Mouse (Mus musculus): Measurements from ENCODE around the gene 2010111I01Rik. TPM values are rescaled to one million over a fixed set of nuclear protein-coding genes. Genes with fewer than 3 reads are reported as not detected.
"Not testable (repeated sequence)": the region's sequence is repeated elsewhere in the genome, so short reads cannot be mapped to it uniquely, and the experiment has no call there.

2010111I01Rik gene
- total RNA-seq, 2 experiments from 2014 or later = 154 to 174 TPM

DNA sequence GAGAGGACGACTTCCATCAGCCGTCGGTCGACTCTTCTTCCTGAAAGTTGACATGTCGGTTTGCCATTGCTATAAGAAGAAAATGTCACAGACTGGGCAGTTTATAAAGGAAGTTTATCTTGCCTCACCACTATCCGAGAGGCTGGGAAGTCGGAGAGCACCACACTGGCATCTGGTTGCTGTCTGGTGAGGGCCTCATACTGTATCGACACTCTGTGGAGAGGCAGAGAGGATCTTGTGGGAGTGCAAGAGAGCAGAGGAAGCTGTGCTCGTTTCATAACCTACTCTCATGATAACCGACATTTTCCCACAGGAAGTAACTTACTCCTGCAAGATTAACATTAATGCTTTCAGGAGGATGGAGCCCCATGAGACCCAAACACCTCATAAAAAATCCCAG lies 7.9 kb upstream of the 2010111I01Rik start:
- no peak for DNase-seq

DNA sequence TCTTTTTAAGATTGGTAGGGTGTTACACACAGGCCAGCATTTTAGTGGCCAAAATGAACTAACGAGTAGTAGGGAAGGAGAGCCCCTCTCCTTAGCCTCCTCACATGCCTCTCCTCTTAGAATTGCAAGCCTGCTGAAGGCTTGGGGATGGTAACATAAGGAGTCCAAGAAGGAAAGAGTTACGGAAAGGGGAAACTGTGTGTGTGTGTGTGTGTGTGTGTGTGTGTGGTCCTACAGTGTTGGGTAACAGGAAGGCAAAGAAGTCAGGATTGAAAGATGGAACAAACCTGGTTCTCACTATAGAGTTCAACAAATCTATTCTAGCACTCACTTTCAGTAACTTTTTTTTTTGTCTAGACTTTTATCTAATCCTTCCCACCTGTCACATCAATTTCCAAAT lies 1.3 kb upstream of the 2010111I01Rik start:
- no peak for DNase-seq

DNA sequence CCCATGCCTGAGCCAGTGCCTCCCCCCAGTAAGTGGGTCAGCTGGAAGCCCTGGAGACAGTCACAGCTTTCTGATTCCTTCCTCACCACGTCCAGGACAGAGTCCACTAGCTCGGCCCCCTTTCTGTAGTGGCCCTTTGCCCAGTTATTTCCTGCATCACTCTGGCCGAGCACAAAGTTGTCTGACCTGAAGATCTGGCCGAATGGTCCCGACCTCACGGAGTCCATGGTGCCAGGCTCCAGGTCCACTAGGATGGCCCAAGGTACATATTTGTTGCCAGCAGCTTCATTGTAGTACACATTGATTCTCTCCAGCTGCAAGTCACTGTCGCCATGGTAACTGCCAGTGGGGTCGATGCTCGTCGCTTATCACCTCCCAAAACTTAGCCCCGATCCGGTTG lies 3.5 kb downstream of the 2010111I01Rik start:
- no peak for DNase-seq

DNA sequence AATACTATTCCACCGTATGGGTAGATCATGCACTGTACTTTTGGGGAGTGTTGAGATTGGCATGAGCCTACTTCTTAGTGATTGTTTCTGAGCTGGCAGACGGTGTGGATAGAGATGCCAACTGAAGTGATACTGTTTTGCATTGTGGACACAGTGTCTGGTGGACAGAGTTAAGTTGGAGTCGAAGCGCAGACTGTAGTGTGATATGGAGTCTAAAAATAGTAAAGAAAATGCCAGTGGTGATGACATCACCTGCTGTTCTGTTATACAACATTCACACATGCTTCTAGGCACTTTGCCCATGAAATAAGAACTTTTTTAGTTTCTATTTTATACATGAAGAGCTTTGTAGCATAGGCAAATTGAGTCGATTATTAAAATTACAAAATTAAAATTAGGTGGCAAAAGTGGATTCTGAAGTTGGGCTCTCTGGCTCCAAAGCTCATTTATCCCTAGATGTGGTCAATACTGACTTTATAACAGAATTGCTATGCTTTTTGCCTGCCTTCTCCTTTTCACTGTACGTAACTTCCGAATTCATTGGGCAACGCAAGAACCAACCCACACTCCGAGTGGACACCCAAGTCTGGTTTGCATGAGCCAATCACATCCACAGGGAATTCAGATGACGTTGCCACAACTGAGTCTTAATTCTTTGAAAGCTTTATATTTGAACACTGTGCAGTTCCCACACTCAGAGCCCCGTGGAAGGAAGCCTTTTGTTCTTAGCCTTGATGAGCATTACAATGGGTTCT lies 6.0 kb downstream of the 2010111I01Rik start:
- DNase-seq = peak; percentile 44

DNA sequence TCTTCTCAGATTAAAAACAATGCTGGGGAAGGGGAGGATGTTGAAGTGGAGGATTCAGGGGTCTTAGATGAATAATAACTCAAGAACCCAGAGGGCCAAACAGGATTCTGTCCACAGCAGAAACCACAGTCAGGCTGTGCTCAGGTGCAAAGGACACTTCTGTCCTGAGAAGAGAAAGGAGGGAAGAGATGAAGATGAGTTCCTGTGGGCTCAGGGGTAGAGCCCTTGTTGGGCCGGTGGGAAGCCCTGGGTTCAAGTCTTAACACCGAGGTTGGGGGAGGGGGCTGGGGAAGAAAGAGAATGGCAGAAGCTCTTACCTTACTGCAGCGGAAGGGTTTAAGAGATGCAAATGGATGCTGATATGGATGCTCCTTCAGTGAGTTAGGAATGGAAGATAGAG lies 7.7 kb downstream of the 2010111I01Rik start:
- DNase-seq = no peak

DNA sequence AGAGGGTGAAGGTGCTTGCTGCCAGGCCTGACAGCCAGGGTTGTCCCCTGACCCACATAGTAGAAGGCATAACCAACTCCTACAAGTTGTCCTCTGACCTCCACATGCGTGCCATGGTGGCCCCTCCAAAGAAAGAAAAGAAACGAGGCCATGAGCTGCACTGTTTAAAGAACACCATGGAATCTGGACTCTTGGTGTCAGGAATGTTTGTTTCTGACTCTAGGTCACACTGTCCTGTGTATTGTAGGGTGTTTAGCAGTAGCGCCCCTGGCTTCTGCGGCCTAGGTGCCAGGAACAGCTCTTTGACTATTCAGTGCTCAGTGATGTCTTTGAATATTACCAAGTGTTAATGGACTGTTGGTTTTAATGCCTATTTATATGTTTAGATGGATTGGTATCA lies 8.4 kb downstream of the 2010111I01Rik start:
- no peak for DNase-seq

DNA sequence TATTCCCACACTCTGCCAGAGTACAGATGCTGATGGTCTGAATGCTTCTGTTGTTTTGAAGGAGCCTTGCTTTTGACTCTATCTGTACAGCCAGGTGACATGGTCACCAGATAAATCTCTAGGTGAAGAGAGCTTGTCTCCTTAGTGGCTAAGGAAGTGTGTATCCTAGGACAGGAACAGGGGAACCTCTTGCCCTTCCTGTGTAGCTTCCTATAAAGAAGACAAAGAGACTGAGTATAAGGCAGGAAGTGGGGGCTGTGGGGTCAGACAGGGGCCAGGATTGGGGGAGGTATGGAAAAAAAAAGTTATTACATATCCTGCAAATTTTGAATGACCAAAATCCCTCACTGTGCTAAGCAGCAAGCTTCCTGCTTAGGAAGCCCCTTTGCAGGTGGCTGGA lies 13.4 kb downstream of the 2010111I01Rik start:
- DNase-seq = no peak

DNA sequence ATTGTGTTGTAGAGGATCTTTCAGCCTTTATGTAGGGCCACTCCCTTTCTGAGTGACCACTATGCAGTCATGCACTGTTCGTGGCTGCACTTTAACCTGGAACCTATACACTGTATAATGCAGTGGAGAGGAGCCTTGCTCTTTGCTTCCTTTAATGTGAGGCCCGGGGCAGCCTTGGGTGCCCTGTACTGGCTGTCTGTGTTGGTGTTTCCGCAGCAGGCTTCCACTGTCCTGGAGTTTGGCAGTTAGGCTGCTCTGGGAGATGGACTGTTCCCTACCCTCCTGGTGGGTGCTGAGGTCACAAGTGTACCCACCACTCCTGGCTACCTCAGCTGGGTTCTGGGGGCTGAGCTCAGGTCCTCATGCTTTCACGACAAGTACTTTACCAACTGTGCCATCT lies 14.1 kb downstream of the 2010111I01Rik start:
- no peak for DNase-seq

DNA sequence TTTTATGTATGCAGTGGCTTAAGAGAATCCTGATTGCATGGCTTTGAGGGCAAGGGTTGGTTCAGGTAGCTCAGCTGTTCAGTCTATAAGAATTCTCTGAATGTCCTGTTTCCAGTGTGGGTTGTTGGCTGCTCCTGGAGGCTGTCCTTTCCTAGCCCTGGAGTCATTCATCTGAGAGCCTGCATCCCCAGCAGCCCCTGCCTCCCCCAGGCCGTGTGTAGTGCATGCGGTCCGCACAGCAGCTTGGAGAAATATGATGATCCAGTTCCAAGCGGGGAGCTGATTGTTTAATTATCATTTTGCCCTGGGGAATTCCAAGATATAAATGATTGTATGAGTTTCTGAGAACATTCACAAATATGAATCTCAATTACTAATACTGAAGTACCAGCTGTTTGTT lies 14.5 kb downstream of the 2010111I01Rik start:
- no peak for DNase-seq

DNA sequence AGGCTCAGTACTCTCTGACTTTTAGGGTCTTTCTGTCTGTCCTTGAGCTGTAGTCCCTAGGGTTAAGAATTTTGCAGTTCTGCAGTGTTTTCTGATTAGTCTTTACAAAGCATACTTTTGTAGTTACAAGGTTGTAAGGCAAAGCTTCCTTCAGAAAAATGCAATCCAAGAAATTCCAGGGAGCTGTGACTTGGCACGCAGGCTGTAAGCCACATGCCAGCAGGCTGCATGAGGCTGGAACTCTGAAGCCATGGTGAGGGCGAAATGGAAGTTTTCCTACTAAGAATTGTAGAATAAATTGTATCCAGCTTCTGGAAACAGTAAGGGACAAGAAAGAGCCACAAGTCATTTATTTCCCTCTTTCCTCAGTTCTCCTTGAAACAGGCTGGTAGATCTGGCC lies 15.4 kb downstream of the 2010111I01Rik start:
- no peak for DNase-seq

DNA sequence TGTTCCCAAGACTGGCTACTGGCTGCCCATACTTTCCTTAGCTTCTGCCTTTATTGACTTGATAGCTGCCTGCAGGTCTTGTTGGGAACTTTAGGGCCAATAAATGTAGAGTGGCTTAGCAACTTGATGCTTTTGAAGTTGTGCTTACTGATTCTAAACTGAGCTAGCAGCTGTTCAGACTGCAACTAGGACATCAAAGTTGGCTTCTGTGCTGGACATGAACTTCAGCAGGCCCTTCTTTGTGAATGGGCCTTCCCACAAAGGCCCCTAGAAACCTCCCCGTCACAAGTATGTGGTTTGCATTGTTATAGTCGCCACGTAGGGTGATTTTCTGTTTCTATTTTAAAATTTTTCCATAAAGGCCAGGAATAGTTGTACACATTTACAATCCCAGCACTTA lies 19.8 kb downstream of the 2010111I01Rik start:
- DNase-seq = no peak

DNA sequence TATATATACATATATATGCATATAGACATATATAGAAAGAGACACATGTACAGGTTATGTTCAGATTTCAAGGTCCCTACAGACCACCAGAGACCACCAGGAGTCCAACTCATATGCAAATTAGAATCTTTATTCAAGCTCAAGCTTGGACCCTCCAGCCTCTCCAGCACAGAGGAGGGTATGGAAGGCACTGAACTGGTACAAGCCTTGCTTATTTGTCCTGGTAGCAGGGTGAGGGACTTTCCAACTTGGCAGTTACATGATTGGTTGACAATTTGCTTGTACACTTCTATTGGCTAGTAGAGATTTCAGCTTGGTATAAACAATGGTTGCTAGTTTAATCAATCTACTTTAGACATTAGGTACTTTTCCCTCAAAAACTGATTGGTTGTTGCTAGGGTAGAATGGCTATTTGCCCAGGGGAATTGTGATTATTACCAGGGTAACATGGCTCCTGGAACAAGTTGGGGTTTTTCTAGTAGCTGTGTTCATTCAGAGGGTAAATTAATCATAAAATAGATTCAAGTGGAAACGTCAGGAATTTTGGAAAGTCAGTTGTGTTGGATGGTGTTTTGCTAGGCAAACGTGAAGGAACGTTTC lies 25.3 kb downstream of the 2010111I01Rik start:
- no peak for DNase-seq

DNA sequence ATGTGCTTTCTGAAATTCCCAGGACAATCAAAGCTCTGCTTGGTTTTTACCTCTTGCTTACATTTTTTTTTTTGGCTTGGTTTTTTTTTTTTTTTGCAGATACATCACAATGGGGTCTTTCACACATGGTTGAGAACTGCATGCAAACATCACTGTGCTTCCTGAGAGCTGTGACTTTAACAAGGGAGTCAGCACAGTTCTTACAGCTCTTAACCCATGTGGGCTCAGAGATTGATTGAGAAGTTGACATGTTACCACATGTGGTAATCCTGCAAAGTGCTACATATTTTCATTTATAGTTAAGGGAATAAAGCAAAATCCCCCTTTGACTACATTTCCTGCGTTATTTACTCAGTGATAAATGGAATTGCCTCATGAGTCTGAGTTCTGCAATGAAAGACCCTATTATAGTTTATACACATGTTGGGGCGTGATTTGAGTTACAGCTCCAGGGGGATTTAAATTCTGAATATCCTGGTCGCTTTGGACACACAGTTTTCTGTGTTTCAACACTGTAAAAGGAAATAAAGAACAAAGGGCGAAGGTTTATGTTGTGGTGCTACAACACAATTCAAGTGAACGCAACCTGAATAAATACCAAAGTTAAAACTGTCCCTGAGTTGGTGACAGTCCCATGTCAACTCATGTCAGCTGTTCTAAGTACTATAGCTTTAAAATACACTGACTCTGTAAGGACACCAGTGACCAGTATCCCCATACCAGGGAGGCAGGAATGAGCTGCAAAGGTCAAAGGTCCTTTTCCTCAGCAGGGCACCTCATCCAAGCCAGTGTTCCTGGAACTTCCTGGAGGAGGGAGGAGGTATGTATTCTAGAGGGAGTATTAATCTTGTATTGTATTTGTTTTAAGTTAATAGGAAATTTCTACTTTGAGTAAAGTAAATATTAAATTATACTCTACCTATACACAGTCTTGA lies 29.1 kb downstream of the 2010111I01Rik start:
- no peak for DNase-seq

DNA sequence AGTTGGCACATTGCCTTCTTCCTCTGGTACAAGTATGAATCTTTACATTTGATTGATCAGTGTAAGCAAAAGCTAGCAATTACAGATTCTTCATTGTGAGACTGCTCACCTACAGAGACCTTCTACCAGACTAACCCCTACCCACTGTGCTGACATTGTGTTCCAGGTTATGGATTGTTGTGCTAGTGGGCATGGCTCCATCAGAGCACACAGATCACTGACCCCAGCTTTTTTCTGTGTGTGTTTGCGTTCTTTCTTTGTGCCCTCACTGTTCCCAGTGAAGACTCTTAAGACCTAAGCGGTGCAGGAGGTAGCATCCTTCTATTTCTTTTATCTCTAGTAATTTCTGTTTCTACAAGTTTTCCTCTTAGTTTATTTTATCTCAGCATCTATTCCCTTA lies 32.1 kb downstream of the 2010111I01Rik start:
- DNase-seq = no peak

DNA sequence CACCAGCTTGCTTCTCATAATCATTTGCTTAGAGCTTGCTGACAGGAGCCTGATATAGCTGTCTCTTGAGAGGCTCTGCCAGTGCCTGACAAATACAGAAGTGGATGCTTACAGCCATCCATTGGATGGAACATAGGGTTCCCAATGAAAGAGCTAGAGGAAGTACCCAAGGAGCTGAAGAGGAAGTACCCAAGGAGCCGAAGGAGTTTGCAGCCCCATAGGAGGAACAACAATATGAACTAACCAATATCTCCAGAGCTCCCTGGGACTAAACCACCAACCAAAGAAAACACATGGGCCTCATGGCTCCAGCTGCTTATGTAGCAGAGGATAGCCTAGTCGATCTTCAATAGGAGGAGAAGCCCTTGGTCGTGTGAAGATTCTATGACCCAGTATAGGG lies 42.8 kb downstream of the 2010111I01Rik start:
- DNase-seq = not testable (repeated sequence)

DNA sequence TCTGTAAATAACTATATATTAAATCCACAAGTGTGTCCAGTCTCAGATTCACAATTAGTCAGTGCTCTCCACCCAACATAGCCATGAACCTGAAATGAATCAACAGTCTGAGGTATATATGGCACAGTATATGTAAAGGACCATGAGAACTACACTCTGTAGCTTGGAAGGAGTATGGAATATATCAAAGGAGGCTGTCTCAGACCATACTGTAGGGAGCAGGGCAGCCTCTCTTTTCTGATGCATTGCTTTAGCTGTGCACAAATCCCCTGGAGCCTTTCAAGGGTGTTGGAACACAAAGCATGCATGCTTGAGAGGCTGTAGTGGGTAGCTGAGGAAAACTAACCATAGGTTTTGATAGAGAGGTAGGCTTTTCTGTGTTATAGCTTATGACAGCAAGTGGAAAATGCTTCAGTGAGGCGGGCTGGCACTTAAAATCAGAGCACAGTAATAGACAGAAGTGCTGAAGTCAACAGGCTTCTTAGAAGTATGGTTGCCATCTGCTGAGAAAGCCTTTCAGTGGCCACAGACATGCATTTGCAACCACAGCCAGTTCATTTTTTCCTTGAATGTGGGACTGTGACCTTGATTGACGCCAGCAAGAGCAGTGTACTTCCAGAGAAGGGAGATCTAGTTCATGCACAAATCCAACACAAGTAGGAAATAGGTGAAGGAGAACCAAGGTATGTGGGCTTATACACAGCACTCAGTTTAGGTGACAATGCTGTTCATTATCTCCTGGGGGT lies 45.8 kb downstream of the 2010111I01Rik start:
- no peak for DNase-seq

DNA sequence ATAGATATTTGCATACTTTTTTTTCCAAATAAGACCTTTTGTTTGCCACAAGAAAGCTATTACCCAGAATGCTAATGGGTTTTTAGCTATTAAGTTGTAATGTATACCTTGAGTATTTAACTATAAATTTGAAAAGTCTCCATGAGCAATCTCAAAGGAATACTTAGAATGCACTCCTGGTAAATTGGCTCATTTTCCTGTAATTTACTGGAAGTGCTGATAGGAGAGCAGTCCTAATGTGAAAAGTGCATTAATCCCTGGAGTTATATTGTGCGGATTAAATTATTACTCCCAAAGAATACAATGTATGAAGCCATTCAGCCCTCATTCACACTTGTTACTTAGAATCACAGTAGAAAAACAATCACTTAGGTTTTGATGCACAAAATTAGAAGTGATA lies 49.7 kb downstream of the 2010111I01Rik start:
- no peak for DNase-seq

DNA sequence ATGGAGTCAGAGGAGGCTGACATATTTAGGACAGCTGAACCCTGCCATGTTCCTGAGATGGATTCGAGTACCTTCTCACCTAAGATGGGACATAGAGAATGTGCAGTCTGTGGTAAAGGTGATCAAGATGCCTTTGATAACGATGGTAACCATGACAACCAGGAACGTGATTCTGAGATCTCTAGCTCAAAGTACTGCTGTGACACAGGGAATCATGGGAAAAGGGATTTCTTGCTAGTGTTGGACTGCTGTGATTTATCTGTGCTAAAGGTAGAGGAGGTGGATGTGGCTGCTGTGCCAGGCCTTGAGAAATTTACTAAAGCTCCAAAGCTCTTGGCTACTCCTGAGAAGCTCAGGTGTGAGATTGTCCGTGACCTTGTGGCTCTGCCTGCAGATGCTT lies 50.7 kb downstream of the 2010111I01Rik start:
- DNase-seq = no peak

DNA sequence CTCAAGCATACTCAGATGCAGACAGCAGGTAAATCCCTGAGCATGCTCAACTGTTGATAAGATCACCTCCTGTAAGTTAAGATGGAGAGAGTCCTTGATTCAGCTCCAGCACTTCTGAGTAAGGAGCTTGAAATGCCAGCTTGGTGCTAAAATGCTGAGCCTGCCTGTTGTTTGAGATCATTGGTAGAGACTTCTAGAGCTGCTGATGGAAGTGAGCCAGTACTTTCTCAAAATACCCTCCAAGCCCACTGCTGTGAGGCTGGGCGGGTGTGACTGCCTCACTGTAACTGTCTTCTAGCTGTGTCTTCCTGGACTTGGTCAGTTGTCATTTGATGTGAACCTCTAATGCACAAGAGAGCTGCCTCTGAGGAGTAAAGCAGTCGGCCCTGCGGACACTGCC lies 51.4 kb downstream of the 2010111I01Rik start:
- no peak for DNase-seq

DNA sequence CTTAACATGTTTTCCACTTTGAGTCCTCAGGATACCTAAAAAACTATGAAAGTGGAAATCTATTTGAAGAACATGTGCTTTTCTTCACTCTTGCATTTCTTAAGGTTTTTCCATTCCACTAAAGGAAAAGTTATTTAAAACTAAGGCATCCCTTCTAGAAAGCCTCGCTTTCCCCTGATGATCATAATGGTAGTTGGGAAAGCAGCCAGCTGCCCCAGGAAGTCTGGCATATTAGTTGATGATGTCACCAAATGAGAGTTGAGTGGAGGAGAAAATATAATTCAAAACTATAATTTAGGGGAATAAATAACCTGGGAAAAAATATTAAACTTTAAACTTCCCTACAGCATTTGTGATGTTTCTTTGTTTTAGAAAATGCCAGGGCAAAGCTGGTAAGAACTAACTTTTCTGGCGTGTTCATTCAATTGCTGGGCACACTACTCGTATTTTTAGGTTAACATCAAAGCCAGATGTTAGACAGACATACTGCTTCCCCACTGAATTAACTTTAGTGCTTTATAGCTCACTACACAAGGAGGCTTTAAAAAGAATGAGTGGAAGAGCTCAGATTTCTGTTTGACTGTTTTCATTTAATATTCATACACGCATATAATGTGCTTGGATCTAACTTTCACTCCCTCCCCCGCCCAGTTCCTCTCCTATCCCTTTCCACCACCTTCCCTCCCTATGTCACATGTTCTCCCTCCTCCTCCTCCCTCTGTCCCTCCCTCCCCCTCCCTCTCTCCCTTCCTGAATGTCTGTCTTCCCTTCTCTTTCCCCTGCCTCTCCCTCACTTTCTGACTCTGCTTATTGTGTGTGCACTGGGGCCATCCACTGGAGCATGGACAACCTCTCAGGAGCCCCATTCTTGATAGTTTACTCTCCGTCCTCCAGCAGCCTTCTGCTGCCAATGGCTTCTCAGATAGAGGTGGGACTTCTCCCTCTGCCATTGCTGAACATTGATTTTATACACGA lies 58.8 kb downstream of the 2010111I01Rik start:
- no peak for DNase-seq

DNA sequence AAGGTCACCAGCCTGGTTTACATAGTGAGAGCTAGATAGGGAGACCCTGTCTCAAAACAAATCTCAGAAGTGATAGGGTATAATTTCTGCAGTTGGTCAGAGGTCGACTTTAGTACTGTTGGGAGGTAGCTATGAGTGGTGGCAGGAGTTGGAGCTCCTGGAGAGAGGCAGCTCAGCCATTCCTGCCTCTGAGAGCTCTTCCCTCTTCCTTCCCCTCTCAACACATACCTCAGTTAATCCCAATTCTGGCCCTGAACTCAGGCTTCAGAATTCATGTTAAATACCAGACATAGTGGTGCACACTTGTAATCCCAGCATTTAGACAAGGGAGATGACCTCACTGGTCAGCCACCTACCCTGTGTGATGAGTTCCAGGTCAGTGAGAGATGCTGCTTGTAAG lies 65.3 kb downstream of the 2010111I01Rik start:
- no peak for DNase-seq

Measured in heart, postnatal 4 days (tissue).